Mouse (Mus musculus) liver, embryonic 11.5 days (tissue): ENCODE results near the gene Nudt16l1. TPM values are rescaled to one million over a fixed set of nuclear protein-coding genes. Genes with fewer than 3 reads are reported as not detected.
A peak's percentile ranks its signal among the peaks of the same experiment; 100 is the strongest.

ENCODE experiments used
- ATAC-seq: fragments of 200-750 bp; cut with Nextera tagmentation; replicated peaks from 2 replicates; pipeline ENCODE4 v1.8.0; 2017; ENCODE audit warnings: moderate number of reproducible peaks, mild to moderate bottlenecking, moderate TSS enrichment, moderate library complexity; ENCODE audit not compliant: low FRiP score
- DNase-seq: peaks from one replicate; pipeline ENCODE4 v3.0.0-alpha.2; 2017; ENCODE audit warnings: low spot score
- H3K27ac ChIP-seq: fragments of 300-500 bp; sonication (generic); 2 replicates; pipeline ENCODE4 v1.5.1; 2014; ENCODE audit warnings: mild to moderate bottlenecking, low read depth, low read length, control low read depth
- H3K27me3 ChIP-seq: fragments of 300-500 bp; sonication (generic); replicated peaks from 2 replicates; pipeline ENCODE4 v1.6.1; 2014; ENCODE audit warnings: low read length, mixed read lengths; ENCODE audit not compliant: control insufficient read depth, insufficient read depth
- H3K36me3 ChIP-seq: fragments of 300-500 bp; sonication (generic); 2 replicates; pipeline ENCODE4 v1.6.1; 2014; ENCODE audit warnings: mild to moderate bottlenecking, low read length, moderate library complexity, mixed read lengths; ENCODE audit not compliant: control insufficient read depth, insufficient read depth
- H3K4me1 ChIP-seq: fragments of 300-500 bp; sonication (generic); replicated peaks from 2 replicates; pipeline ENCODE4 v1.6.1; 2014; ENCODE audit warnings: low read length, mixed read lengths; ENCODE audit not compliant: control insufficient read depth, insufficient read depth
- H3K4me2 ChIP-seq: fragments of 300-500 bp; sonication (generic); 2 replicates; pipeline ENCODE4 v1.6.1; 2014; ENCODE audit warnings: mild to moderate bottlenecking, control low read depth, moderate library complexity
- H3K4me3 ChIP-seq: fragments of 300-500 bp; sonication (generic); 2 replicates; pipeline ENCODE4 v1.5.1; 2014; ENCODE audit warnings: low read depth, low read length, control low read depth
- H3K9ac ChIP-seq: fragments of 300-500 bp; sonication (generic); 2 replicates; pipeline ENCODE4 v1.6.1; 2014; ENCODE audit warnings: low read depth, low read length, control low read depth
- H3K9me3 ChIP-seq: fragments of 300-500 bp; sonication (generic); 2 replicates; pipeline ENCODE4 v1.6.1; 2016; ENCODE audit warnings: low read length, inconsistent platforms, mixed read lengths; ENCODE audit not compliant: control insufficient read depth
- WGBS: fragments of 180-500 bp; shearing (Covaris S2); extraction: QIAGEN DNeasy Blood & Tissue Kit; methylation state at CpG from one replicate; pipeline ENCODE4 v1.1.7; 2014; 5-methylcytosine and 5-hydroxymethylcytosine counted together
- polyA plus RNA-seq: library from polyadenylated mRNA; unstranded; fragments of >200 nt; fragmentation: Nextera tagmentation; extraction: Ambion mirVana; gene quantifications from 2 replicates; pipeline ENCODE4 v1.2.1, GENCODE M21; 2014

Nudt16l1 gene
- polyA plus RNA-seq, result 102 and 103 TPM in 2 replicates

GRCm38 (mm10) chr16:4938461-4938860 is at the start of gene Nudt16l1:
Gene Nudt16l1 (plus strand): TSS chr16:4938761.
- ATAC-seq (no peak), DNase-seq (no peak)
- peak within 1 kb of the TSS; percentile 99 for H3K4me2 ChIP-seq
- 6% methylated on average over 2 of the region's 2 CpGs for WGBS
- H3K27ac ChIP-seq, result peak within 1 kb of the TSS; percentile 73
- H3K9me3 ChIP-seq, result no peaks in the 10 kb centered on the region
- H3K36me3 ChIP-seq, result peaks cover 47% of the 10 kb centered on the region
- H3K9ac ChIP-seq, result peak within 1 kb of the TSS; percentile 86
- no peaks in the 10 kb centered on the region for H3K27me3 ChIP-seq
- H3K4me3 ChIP-seq, result peak within 1 kb of the TSS; percentile 89
- H3K4me1 ChIP-seq, result peaks cover 5% of the 10 kb centered on the region

GRCm38 (mm10) chr16:4890201-4890709 is 48.3 kb upstream of the Nudt16l1 start:
- Histone ChIP-seq H3K27me3 (no peaks in the 10 kb centered on the region), H3K4me2 (no peak overlapping the region), H3K4me1 (peaks cover 24% of the 10 kb centered on the region), H3K4me3 (no peak overlapping the region), H3K9me3 (no peaks in the 10 kb centered on the region), H3K9ac (no peak overlapping the region), H3K36me3 (no peaks in the 10 kb centered on the region; the same call in 1 of the 2 replicates), H3K27ac (no peak overlapping the region)
- WGBS, result 59% methylated on average over 4 of the region's 4 CpGs
- no peak for DNase-seq
- ATAC-seq, result no peak

- H3K4me1 ChIP-seq, result peaks cover 34% of the 10 kb centered on the region
- H3K4me2 ChIP-seq, result no peak overlapping the region
- H3K27ac ChIP-seq, result no peak overlapping the region
- H3K27me3 ChIP-seq, result no peaks in the 10 kb centered on the region
- H3K9ac ChIP-seq, result no peak overlapping the region
- no peaks in the 10 kb centered on the region for H3K9me3 ChIP-seq
- H3K4me3 ChIP-seq, result no peak overlapping the region
- H3K36me3 ChIP-seq, result no peaks in the 10 kb centered on the region; the same call in 1 of the 2 replicates
- WGBS, result 81% methylated on average over 6 of the region's 6 CpGs
- ATAC-seq, result no peak
- no peak for DNase-seq
These were observed 46.4 kb upstream of the Nudt16l1 start for GRCm38 (mm10) chr16:4892171-4892570.

- H3K36me3 ChIP-seq, result no peaks in the 10 kb centered on the region; the same call in 1 of the 2 replicates
- H3K4me1 ChIP-seq, result peaks cover 28% of the 10 kb centered on the region
- DNase-seq, result no peak
- H3K4me2 ChIP-seq, result no peak overlapping the region
- H3K4me3 ChIP-seq, result no peak overlapping the region
- no peaks in the 10 kb centered on the region for H3K27me3 ChIP-seq
- WGBS, result 76% methylated on average over 7 of the region's 7 CpGs
- H3K9ac ChIP-seq, result no peak overlapping the region
- no peak for ATAC-seq
- no peak overlapping the region for H3K27ac ChIP-seq
- H3K9me3 ChIP-seq, result no peaks in the 10 kb centered on the region
These were observed 44.2 kb upstream of the Nudt16l1 start for GRCm38 (mm10) chr16:4894201-4894908.

- peak; percentile 87 for ATAC-seq
- H3K4me2 ChIP-seq, result peak overlapping the region; percentile 21
- H3K27me3 ChIP-seq, result no peaks in the 10 kb centered on the region
- H3K4me3 ChIP-seq, result no peak overlapping the region
- H3K36me3 ChIP-seq, result no peaks in the 10 kb centered on the region
- DNase-seq, result no peak
- WGBS, result 30% methylated on average over 5 of the region's 5 CpGs
- H3K9ac ChIP-seq, result no peak overlapping the region
- no peaks in the 10 kb centered on the region for H3K9me3 ChIP-seq
- peak overlapping the region; percentile 49; the same call in 1 of the 2 replicates for H3K27ac ChIP-seq
- H3K4me1 ChIP-seq, result peaks cover 29% of the 10 kb centered on the region
These were observed 42.1 kb upstream of the Nudt16l1 start for GRCm38 (mm10) chr16:4896249-4897027.

- Histone ChIP-seq H3K9ac (no peak overlapping the region), H3K4me3 (no peak overlapping the region), H3K9me3 (no peaks in the 10 kb centered on the region), H3K36me3 (no peaks in the 10 kb centered on the region), H3K27ac (no peak overlapping the region), H3K4me1 (peaks cover 25% of the 10 kb centered on the region), H3K4me2 (no peak overlapping the region), H3K27me3 (no peaks in the 10 kb centered on the region)
- 51% methylated on average over 7 of the region's 7 CpGs for WGBS
- no peak for DNase-seq
- ATAC-seq, result peak; percentile 39; the same call in 1 of the 2 replicates
These were observed 41.3 kb upstream of the Nudt16l1 start for GRCm38 (mm10) chr16:4897146-4897730.

- Histone ChIP-seq H3K9ac (no peak overlapping the region), H3K27me3 (no peaks in the 10 kb centered on the region), H3K27ac (no peak overlapping the region), H3K4me1 (peaks cover 30% of the 10 kb centered on the region), H3K4me3 (no peak overlapping the region), H3K36me3 (no peaks in the 10 kb centered on the region), H3K9me3 (no peaks in the 10 kb centered on the region), H3K4me2 (no peak overlapping the region)
- ATAC-seq (no peak), DNase-seq (no peak)
- 87% methylated on average over 6 of the region's 6 CpGs for WGBS
These were observed 39.7 kb upstream of the Nudt16l1 start for GRCm38 (mm10) chr16:4898881-4899280.

GRCm38 (mm10) chr16:4899711-4900110 is 38.9 kb upstream of the Nudt16l1 start:
- WGBS, result 79% methylated on average over 2 of the region's 2 CpGs
- H3K27ac ChIP-seq, result no peak overlapping the region

More at GRCm38 (mm10) chr16:4899711-4900110, 38.9 kb upstream of the Nudt16l1 start:
- no peak for DNase-seq
- Histone ChIP-seq H3K9me3 (no peaks in the 10 kb centered on the region), H3K9ac (no peak overlapping the region), H3K27me3 (no peaks in the 10 kb centered on the region), H3K4me3 (no peak overlapping the region), H3K36me3 (no peaks in the 10 kb centered on the region), H3K4me2 (no peak overlapping the region), H3K4me1 (peaks cover 34% of the 10 kb centered on the region)
- no peak for ATAC-seq
